Mouse (Mus musculus) layer of hippocampus, postnatal 25 days (tissue): ENCODE data around the gene Zfp772. TPM values are rescaled to one million over a fixed set of nuclear protein-coding genes. Genes with fewer than 3 reads are reported as not detected.
"Not testable (repeated sequence)": the region's sequence is repeated elsewhere in the genome, so short reads cannot be mapped to it uniquely, and the experiment has no call there.

Experiments used
- DNase-seq, 2 experiments: peaks; one replicate each; pipeline ENCODE4 v3.0.0; 2022; ENCODE audit warnings: mixed read lengths in 2 of 2, low spot score in 1 of 2; ENCODE audit errors: extremely low spot score in 1 of 2
- total RNA-seq, 2 experiments: library from RNA; stranded (reverse); gene quantifications; 2 replicates each; pipeline ENCODE4 v1.2.3; 2021

The Zfp772 gene
- total RNA-seq: 1 to 10 TPM; 7.9 to 8.2 TPM

GRCm38 (mm10) chr7:7209313-7210151, at the start of gene Zfp772:
TSS of gene Zfp772 (minus strand) at chr7:7209998.
- peak; percentile 12 for DNase-seq

GRCm38 (mm10) chr7:7247228-7247627, 37.4 kb upstream of the Zfp772 start, which contains the start of gene Vmn2r29:
TSS of gene Vmn2r29 (minus strand) at chr7:7247328.
- not testable (repeated sequence) for DNase-seq

GRCm38 (mm10) chr7:7188191-7188942, 21.4 kb downstream of the Zfp772 start:
- peak; percentile 73 to 77 for DNase-seq

GRCm38 (mm10) chr7:7187417-7188190, 22.2 kb downstream of the Zfp772 start:
- no peak for DNase-seq

GRCm38 (mm10) chr7:7185897-7186296, 23.9 kb downstream of the Zfp772 start:
- DNase-seq: no peak

GRCm38 (mm10) chr7:7171227-7172147, 38.3 kb downstream of the Zfp772 start, which contains the start of gene Zfp418:
TSS of gene Zfp418 (plus strand) at chr7:7171330.
- DNase-seq: peak; percentile 39 to 50

Other genes starting within 250 kb of the Zfp772 start
- gene Aurkc, start 214.7 kb downstream of the Zfp772 start, total RNA-seq: not detected
- gene Zfp954, start 88.5 kb downstream of the Zfp772 start, total RNA-seq: 10 to 100 TPM; 11.5 to 14.2 TPM
- gene Zfp773, start 73.2 kb downstream of the Zfp772 start, total RNA-seq: 1 to 10 TPM; 1.9 to 2.3 TPM
- 1 to 10 TPM; 6.9 to 7.3 TPM for gene Zfp418, start 38.7 kb downstream of the Zfp772 start, total RNA-seq
- 1 to 10 TPM; 1.2 to 2.3 TPM for gene Vmn2r29, start 37.3 kb upstream of the Zfp772 start, total RNA-seq
- gene Gm45844, start 68.3 kb upstream of the Zfp772 start, total RNA-seq: 10 to 100 TPM; 10.9 to 13.5 TPM
- gene Clcn4, start 90.9 kb upstream of the Zfp772 start, total RNA-seq: 100 to 1,000 TPM; 137 to 138 TPM
- under 1 TPM; 0.09 to 0.17 TPM for gene Vmn2r30, start 127.6 kb upstream of the Zfp772 start, total RNA-seq
- gene Gm45783, start 164.6 kb upstream of the Zfp772 start, total RNA-seq: not detected
- gene Vmn2r31, start 189.7 kb upstream of the Zfp772 start, total RNA-seq: not detected